Mouse (Mus musculus) left cerebral cortex, adult 18-20 months (tissue): ENCODE measurements around the gene Cenpm. TPM values are rescaled to one million over a fixed set of nuclear protein-coding genes. Genes with fewer than 3 reads are reported as not detected.

Source experiments
- DNase-seq, 2 experiments: peaks; one replicate each; pipeline ENCODE4 v3.0.0; 2021 to 2022; ENCODE audit warnings: low spot score in 2 of 2, mixed read lengths in 1 of 2
- total RNA-seq, 2 experiments: library from RNA; stranded (reverse); gene quantifications; 2 replicates each; pipeline ENCODE4 v1.2.3; 2021

Cenpm gene
- total RNA-seq, 2 experiments from 2014 or later = 4.0 to 4.4 TPM

- no peak for DNase-seq
These were observed 28.3 kb downstream of the Cenpm start for GRCm38 (mm10) chr15:82216142-82216827.

- no peak for DNase-seq
These were observed 29.1 kb downstream of the Cenpm start for GRCm38 (mm10) chr15:82215332-82216046.

- no peak for DNase-seq
These were observed 31.3 kb downstream of the Cenpm start for GRCm38 (mm10) chr15:82213222-82213621.

GRCm38 (mm10) chr15:82212752-82213063 is 31.8 kb downstream of the Cenpm start, which contains the start of gene Shisa8:
Shisa8 (minus strand) TSS chr15:82212815.
- DNase-seq = no peak

GRCm38 (mm10) chr15:82211911-82212751 is 32.4 kb downstream of the Cenpm start:
- no peak for DNase-seq

GRCm38 (mm10) chr15:82211281-82211680 is 33.3 kb downstream of the Cenpm start:
- no peak for DNase-seq

- DNase-seq = no peak
These were observed 33.7 kb downstream of the Cenpm start for GRCm38 (mm10) chr15:82210801-82211200.

- DNase-seq = no peak
These were observed 35.1 kb downstream of the Cenpm start for GRCm38 (mm10) chr15:82209295-82210050.

- no peak for DNase-seq
These were observed 36.2 kb downstream of the Cenpm start for GRCm38 (mm10) chr15:82208307-82208706.

- no peak for DNase-seq
These were observed 36.9 kb downstream of the Cenpm start for GRCm38 (mm10) chr15:82207504-82208219.

- no peak for DNase-seq
These were observed 37.5 kb downstream of the Cenpm start for GRCm38 (mm10) chr15:82207105-82207459.

GRCm38 (mm10) chr15:82206365-82207104 is 38.0 kb downstream of the Cenpm start:
- DNase-seq = peak; percentile 39 to 40

GRCm38 (mm10) chr15:82204680-82205371 is 39.7 kb downstream of the Cenpm start:
- DNase-seq = no peak

GRCm38 (mm10) chr15:82203611-82204351 is 40.8 kb downstream of the Cenpm start:
- no peak for DNase-seq

- DNase-seq = no peak
These were observed 41.5 kb downstream of the Cenpm start for GRCm38 (mm10) chr15:82203090-82203489.

- no peak for DNase-seq
These were observed 42.5 kb downstream of the Cenpm start for GRCm38 (mm10) chr15:82202086-82202485.

- DNase-seq = no peak
These were observed 45.0 kb downstream of the Cenpm start for GRCm38 (mm10) chr15:82199546-82199945.

GRCm38 (mm10) chr15:82198342-82198741 is 46.2 kb downstream of the Cenpm start:
- DNase-seq = no peak

GRCm38 (mm10) chr15:82197937-82198336 is 46.6 kb downstream of the Cenpm start:
- DNase-seq = no peak
